8 mouse cellular contexts compared by ENCODE assay signal in the genomic region with DNA sequence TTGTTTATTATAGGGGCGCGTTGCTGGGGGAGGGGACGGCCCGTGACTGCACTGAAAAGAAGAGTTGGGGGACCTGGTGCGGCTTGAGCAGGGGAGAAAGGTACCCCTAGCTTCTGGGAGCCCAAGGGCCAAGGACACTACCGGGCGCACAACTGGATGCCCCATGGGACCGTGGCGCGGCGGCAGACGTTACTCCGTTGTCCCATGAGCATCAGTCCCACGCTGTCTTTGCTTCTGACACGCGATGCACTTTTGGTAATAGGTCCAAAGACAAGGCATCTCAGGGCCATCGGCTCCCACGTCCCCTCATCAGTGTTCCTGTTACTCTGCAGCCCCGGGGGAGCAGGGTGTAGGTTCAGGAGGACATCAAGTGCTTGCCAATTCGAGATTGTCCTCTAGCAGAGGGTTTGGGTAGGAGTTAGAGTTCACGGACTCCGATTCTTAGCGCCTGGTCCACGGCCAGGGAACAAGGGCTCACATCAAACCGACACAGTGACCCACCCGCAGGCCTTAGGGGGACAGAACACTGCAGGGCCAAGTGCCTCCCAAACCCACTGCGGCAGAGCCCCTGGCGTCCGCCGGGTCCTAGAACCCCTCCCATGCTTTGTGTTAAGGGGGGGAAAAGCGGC. TPM values are rescaled to one million over a fixed set of nuclear protein-coding genes. Genes with fewer than 3 reads are reported as not detected.
A peak's percentile ranks its signal among the peaks of the same experiment; 100 is the strongest.
DNase-seq lines count a peak whose midpoint lies in the region; ATAC-seq lines count a peak whose summit lies in the region.

No protein-coding gene starts in this region.

- peak; percentile 59 to 71 for DNase-seq in lung, adult 18-20 months
- no peak for DNase-seq in lung, postnatal 25 days (ENCODE audit: low spot score)
- DNase-seq in cerebellum, postnatal 25 days = peak; percentile 83
- peak; percentile 56 to 66 for DNase-seq in frontal cortex, postnatal 14 days (ENCODE audit: low spot score in 2 of 2)
- peak; percentile 77 for DNase-seq in testis, postnatal 14 days (ENCODE audit: low spot score)

- WGBS in hindbrain, embryonic 13.5 days = 0% methylated on average over 31 of the region's 31 CpGs
- WGBS in limb, embryonic 12.5 days = 0% methylated on average over 31 of the region's 31 CpGs
- WGBS in midbrain, embryonic 16.5 days = under 1% methylated on average over 31 of the region's 31 CpGs

- peak overlapping the region; percentile 97 for H3K27ac ChIP-seq in hindbrain, embryonic 13.5 days
- peak overlapping the region; percentile 95 for H3K27ac ChIP-seq in limb, embryonic 12.5 days
- peak overlapping the region; percentile 97 for H3K27ac ChIP-seq in midbrain, embryonic 16.5 days (ENCODE audit: low read length)

- peak overlapping the region; percentile 95 for H3K4me2 ChIP-seq in hindbrain, embryonic 13.5 days
- H3K4me2 ChIP-seq in limb, embryonic 12.5 days = peak overlapping the region; percentile 85
- peak overlapping the region; percentile 71 for H3K4me2 ChIP-seq in midbrain, embryonic 16.5 days (ENCODE audit: low read length)

- peak overlapping the region; percentile 95 for H3K4me3 ChIP-seq in hindbrain, embryonic 13.5 days
- H3K4me3 ChIP-seq in limb, embryonic 12.5 days (replicated peaks) = peak overlapping the region; percentile 89
- H3K4me3 ChIP-seq in midbrain, embryonic 16.5 days (ENCODE audit: low read depth, low read length) = peak overlapping the region; percentile 93

- no peaks in the 10 kb centered on the region for H3K27me3 ChIP-seq in hindbrain, embryonic 13.5 days
- 0 out of 2 replicates have a peak, but pooled peaks cover under 1% of the 10 kb centered on the region for H3K27me3 ChIP-seq in limb, embryonic 12.5 days
- no peaks in the 10 kb centered on the region for H3K27me3 ChIP-seq in midbrain, embryonic 16.5 days (ENCODE audit: control insufficient read depth, insufficient read depth, low read depth, low read length)

- peak overlapping the region; percentile 76 for H3K9ac ChIP-seq in hindbrain, embryonic 13.5 days
- H3K9ac ChIP-seq in limb, embryonic 12.5 days (replicated peaks) = peak overlapping the region; percentile 70
- H3K9ac ChIP-seq in midbrain, embryonic 16.5 days (ENCODE audit: low read depth, low read length) = peak overlapping the region; percentile 80

- H3K36me3 ChIP-seq in hindbrain, embryonic 13.5 days = no peaks in the 10 kb centered on the region
- peaks cover 20% of the 10 kb centered on the region for H3K36me3 ChIP-seq in limb, embryonic 12.5 days
- H3K36me3 ChIP-seq in midbrain, embryonic 16.5 days (ENCODE audit: control insufficient read depth, insufficient read depth, low read length) = no peaks in the 10 kb centered on the region

- no peaks in the 10 kb centered on the region for H3K9me3 ChIP-seq in hindbrain, embryonic 13.5 days
- H3K9me3 ChIP-seq in limb, embryonic 12.5 days = no peaks in the 10 kb centered on the region
- no peaks in the 10 kb centered on the region for H3K9me3 ChIP-seq in midbrain, embryonic 16.5 days (replicated peaks; ENCODE audit: control insufficient read depth, low read length, poor library complexity, severe bottlenecking)

- peak; percentile 25 for ATAC-seq in hindbrain, embryonic 13.5 days (ENCODE audit: low FRiP score)
- ATAC-seq in limb, embryonic 12.5 days (ENCODE audit: insufficient number of reproducible peaks, insufficient read depth, low FRiP score, low TSS enrichment, low read depth) = peak; percentile 6; the same call in 1 of the 2 replicates
- ATAC-seq in midbrain, embryonic 16.5 days = peak; percentile 49

- H3K4me1 ChIP-seq in hindbrain, embryonic 13.5 days (replicated peaks) = peaks cover 54% of the 10 kb centered on the region
- peaks cover 43% of the 10 kb centered on the region for H3K4me1 ChIP-seq in limb, embryonic 12.5 days (replicated peaks)
- H3K4me1 ChIP-seq in midbrain, embryonic 16.5 days (ENCODE audit: control insufficient read depth, insufficient read depth, low read length) = peaks cover 26% of the 10 kb centered on the region

RNA-seq across cellular contexts. Expression of a gene that starts 0.6 kb away (rescaled TPM):
- polyA plus RNA-seq in hindbrain, embryonic 13.5 days (2015; fragmentation: Nextera tagmentation; extraction: Ambion mirVana) = 64.8 and 69.6 TPM in 2 replicates
- polyA plus RNA-seq in limb, embryonic 12.5 days (2016; fragmentation: Nextera tagmentation; extraction: Ambion mirVana) = 90.7 and 91.8 TPM in 2 replicates
- 52.7 and 66.3 TPM in 2 replicates for polyA plus RNA-seq in midbrain, embryonic 16.5 days (2015; fragmentation: Nextera tagmentation; extraction: Ambion mirVana)

RNA-seq across cellular contexts. Expression of a gene that starts 50.3 kb away (rescaled TPM):
- 47.1 and 47.5 TPM in 2 replicates for polyA plus RNA-seq in hindbrain, embryonic 13.5 days (2015; fragmentation: Nextera tagmentation; extraction: Ambion mirVana)
- 44.2 and 46.7 TPM in 2 replicates for polyA plus RNA-seq in limb, embryonic 12.5 days (2016; fragmentation: Nextera tagmentation; extraction: Ambion mirVana)
- 54.0 and 54.5 TPM in 2 replicates for polyA plus RNA-seq in midbrain, embryonic 16.5 days (2015; fragmentation: Nextera tagmentation; extraction: Ambion mirVana)

RNA-seq across cellular contexts. Expression of a gene that starts 50.7 kb away (rescaled TPM):
- polyA plus RNA-seq in hindbrain, embryonic 13.5 days (2015; fragmentation: Nextera tagmentation; extraction: Ambion mirVana) = 127 and 134 TPM in 2 replicates
- 126 and 132 TPM in 2 replicates for polyA plus RNA-seq in limb, embryonic 12.5 days (2016; fragmentation: Nextera tagmentation; extraction: Ambion mirVana)
- polyA plus RNA-seq in midbrain, embryonic 16.5 days (2015; fragmentation: Nextera tagmentation; extraction: Ambion mirVana) = 98.9 and 104 TPM in 2 replicates
